Mouse (Mus musculus) ES-E14 (cell line): ENCODE data around the gene Ceacam9.

Experiments used
- CHD2 ChIP-seq: IDR thresholded peaks from 2 replicates; pipeline ENCODE4 v1.6.1; 2014; ENCODE audit warnings: mild to moderate bottlenecking, low read depth, low read length, inconsistent platforms
- HCFC1 ChIP-seq: IDR thresholded peaks from 2 replicates; pipeline ENCODE4 v1.6.1; 2012; ENCODE audit warnings: low read length, inconsistent platforms, borderline replicate concordance; ENCODE audit not compliant: insufficient read depth
- ZNF384 ChIP-seq: IDR thresholded peaks from 2 replicates; pipeline ENCODE4 v1.6.1; 2012; ENCODE audit warnings: low read depth, low read length, inconsistent platforms

DNA sequence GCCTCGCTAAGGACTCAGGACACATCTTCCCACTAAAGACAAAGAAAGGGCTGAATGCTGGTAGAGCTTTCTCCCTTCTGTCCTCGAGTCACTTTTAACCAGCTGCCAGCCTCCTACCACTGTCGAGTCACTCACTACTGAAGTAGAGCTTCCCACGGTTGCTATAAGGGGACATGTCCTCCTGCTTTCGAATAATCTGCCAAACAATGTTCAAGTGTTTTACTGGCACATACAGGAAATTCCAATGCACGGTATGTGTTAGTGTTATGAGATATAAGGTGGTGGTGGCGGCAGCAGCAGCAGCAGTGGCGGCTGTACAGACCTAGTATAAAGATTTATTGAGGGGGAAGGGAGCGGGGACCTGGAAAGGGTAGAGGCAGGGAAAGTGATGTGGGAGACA is 15.3 kb upstream of the Ceacam9 start:
- TF ChIP-seq HCFC1 (no peak), CHD2 (no peak), ZNF384 (no peak)
